Mouse (Mus musculus): Measurements from ENCODE around the gene Il3ra.

- TF ChIP-seq CTCF (IDR thresholded peaks at IDR 0.05; ENCODE audit: insufficient read depth, low read depth, low read length) (no peak), POLR2A (IDR thresholded peaks at IDR 0.05; ENCODE audit: insufficient read depth, low read depth, low read length) (no peak)
Measured at GRCm38 (mm10) chr14:14308938-14309337, 37.1 kb upstream of the Il3ra start.
